Mouse (Mus musculus) gastrocnemius, adult 2 months (tissue): ENCODE data around the gene Bglap. TPM values are rescaled to one million over a fixed set of nuclear protein-coding genes. Genes with fewer than 3 reads are reported as not detected.
"Not testable (repeated sequence)": the region's sequence is repeated elsewhere in the genome, so short reads cannot be mapped to it uniquely, and the experiment has no call there.

Source experiments
- DNase-seq: peaks from one replicate; pipeline ENCODE4 v3.0.0; 2022
- H3K27ac ChIP-seq: fragments of 200-600 bp; 2 replicates; pipeline ENCODE4 v1.8.1; 2022; ENCODE audit warnings: mild to moderate bottlenecking
- H3K4me3 ChIP-seq: fragments of 200-600 bp; 2 replicates; pipeline ENCODE4 v1.8.1; 2022; ENCODE audit warnings: mild to moderate bottlenecking, moderate library complexity
- CTCF ChIP-seq: fragments of 200-600 bp; IDR thresholded peaks from 2 replicates; pipeline ENCODE4 v1.8.1; 2022; ENCODE audit warnings: antibody characterized with exemption, mild to moderate bottlenecking, moderate library complexity
- intact Hi-C: fragments of 180-260 bp; cut with DNase I; formaldehyde crosslinking; loops from one replicate; pipeline ENCODE4 v1.15.1; 2025
- total RNA-seq, 2 experiments: library from RNA; stranded (reverse); gene quantifications; 2 replicates each; pipeline ENCODE4 v1.2.3; 2021

Bglap gene
- total RNA-seq, 2 experiments from 2014 or later, result not detected

GRCm38 (mm10) chr3:88372643-88373042, 11.6 kb downstream of the Bglap start, which contains the start of gene Bglap3:
Gene Bglap3 (minus strand): TSS chr3:88372743.
- intact Hi-C loops, H3K27ac ChIP-seq, DNase-seq, H3K4me3 ChIP-seq: not testable (repeated sequence)

GRCm38 (mm10) chr3:88368511-88368910, 15.8 kb downstream of the Bglap start:
- intact Hi-C loops, H3K27ac ChIP-seq, H3K4me3 ChIP-seq: not testable (repeated sequence)
- peak; percentile 87 for DNase-seq

GRCm38 (mm10) chr3:88367517-88367916, 16.7 kb downstream of the Bglap start:
- H3K4me3 ChIP-seq, H3K27ac ChIP-seq, intact Hi-C loops, DNase-seq: not testable (repeated sequence)

GRCm38 (mm10) chr3:88366830-88367428, 17.3 kb downstream of the Bglap start:
- H3K27ac ChIP-seq, intact Hi-C loops: not testable (repeated sequence)
- peak; percentile 54 for DNase-seq
- peak overlapping the region; percentile 35 for H3K4me3 ChIP-seq

- TF ChIP-seq CTCF, result no peak
- intact Hi-C loops, result no loop called here
- Histone ChIP-seq H3K4me3 (no peak overlapping the region), H3K27ac (no peak overlapping the region)
- DNase-seq, result no peak
Measured at GRCm38 (mm10) chr3:88365705-88366361, 18.4 kb downstream of the Bglap start.

- TF ChIP-seq CTCF, result no peak
- DNase-seq, result peak; percentile 81
- peak within 1 kb of the TSS; percentile 61 for H3K4me3 ChIP-seq
- peak within 1 kb of the TSS; percentile 65 for H3K27ac ChIP-seq
- intact Hi-C loops, result no loop called here
Measured at GRCm38 (mm10) chr3:88364337-88364736, 19.9 kb downstream of the Bglap start, which contains the start of gene Paqr6. Gene Paqr6 (plus strand): TSS chr3:88364584.

GRCm38 (mm10) chr3:88363700-88364099, 20.6 kb downstream of the Bglap start:
- intact Hi-C loops, result no loop called here
- H3K4me3 ChIP-seq, result no peak overlapping the region
- no peak for DNase-seq
- H3K27ac ChIP-seq, result peak overlapping the region; percentile 65; the same call in 1 of the 2 replicates
- TF ChIP-seq CTCF, result no peak

- TF ChIP-seq CTCF, result no peak
- H3K4me3 ChIP-seq, result no peak overlapping the region
- H3K27ac ChIP-seq, result peak overlapping the region; percentile 61
- intact Hi-C loops, result no loop called here
- DNase-seq, result no peak
Measured at GRCm38 (mm10) chr3:88361612-88362313, 22.5 kb downstream of the Bglap start.

- Histone ChIP-seq H3K27ac (peak overlapping the region; percentile 61; the same call in 1 of the 2 replicates), H3K4me3 (no peak overlapping the region)
- no peak for TF ChIP-seq CTCF
- intact Hi-C loops, result no loop called here
- no peak for DNase-seq
Measured at GRCm38 (mm10) chr3:88361096-88361495, 23.2 kb downstream of the Bglap start.

GRCm38 (mm10) chr3:88359989-88360388, 24.3 kb downstream of the Bglap start:
- no peak for DNase-seq
- Histone ChIP-seq H3K4me3 (no peak overlapping the region), H3K27ac (peak overlapping the region; percentile 59)
- intact Hi-C loops, result no loop called here
- no peak for TF ChIP-seq CTCF

- TF ChIP-seq CTCF, result no peak
- Histone ChIP-seq H3K4me3 (no peak overlapping the region), H3K27ac (peak overlapping the region; percentile 59)
- intact Hi-C loops, result no loop called here
- no peak for DNase-seq
Measured at GRCm38 (mm10) chr3:88359584-88359983, 24.7 kb downstream of the Bglap start.

GRCm38 (mm10) chr3:88354396-88355165, 29.7 kb downstream of the Bglap start:
- peak; percentile 43 for TF ChIP-seq CTCF
- Histone ChIP-seq H3K27ac (peak overlapping the region; percentile 78), H3K4me3 (no peak overlapping the region)
- DNase-seq, result peak; percentile 63
- intact Hi-C loops, result no loop called here
